Mouse (Mus musculus): ENCODE measurements at regions not wholly inside any gene's neighbourhood (a gene's known extent, or its start where the extent isn't known, plus 50 kb on each side); places are given as distances from the start of the nearest gene placed in this dataset.

GRCm38 (mm10) chr16:77237631-77238357, 224.3 kb downstream of the Usp25 start:
- Histone ChIP-seq H3K9me3 (ENCODE audit: control insufficient read depth, low read length) (no peaks in the 10 kb centered on the region), H3K36me3 (ENCODE audit: control insufficient read depth, insufficient read depth, low read length) (no peaks in the 10 kb centered on the region), H3K27ac (ENCODE audit: low read depth) (no peak overlapping the region), H3K9ac (ENCODE audit: low read length) (no peak overlapping the region), H3K4me3 (ENCODE audit: low read depth, low read length) (no peak overlapping the region), H3K4me1 (replicated peaks; ENCODE audit: control insufficient read depth, insufficient read depth, low read length) (no peaks in the 10 kb centered on the region; the same call in 1 of the 2 replicates), H3K27me3 (replicated peaks; ENCODE audit: control insufficient read depth, insufficient read depth, low read length) (no peaks in the 10 kb centered on the region), H3K4me2 (ENCODE audit: low read length) (no peak overlapping the region)
- DNase-seq (ENCODE audit: low spot score) (no peak), ATAC-seq (replicated peaks; ENCODE audit: low FRiP score, low TSS enrichment, low read depth) (no peak)
- 69% methylated on average over 7 of the region's 7 CpGs for WGBS

DNA sequence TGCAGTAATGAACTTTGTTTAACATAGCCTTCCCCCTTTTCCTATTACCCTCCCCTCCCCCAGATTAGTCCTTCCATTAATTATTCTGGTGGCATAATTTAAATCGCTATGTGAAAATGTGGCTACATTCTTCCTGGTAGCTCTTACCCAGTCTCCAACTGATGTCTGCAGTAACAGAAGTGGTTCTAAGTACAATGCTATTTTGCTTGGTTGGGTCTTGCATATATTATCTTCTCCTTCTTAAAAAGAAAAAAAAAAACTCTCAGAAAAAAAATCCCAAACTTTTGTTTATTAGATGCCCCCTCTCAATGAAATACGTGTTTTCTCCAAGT, 223.7 kb downstream of the Usp25 start:
- Histone ChIP-seq H3K27me3 (replicated peaks; ENCODE audit: control insufficient read depth, insufficient read depth, low read length) (no peaks in the 10 kb centered on the region), H3K9ac (ENCODE audit: low read length) (no peak overlapping the region), H3K36me3 (ENCODE audit: control insufficient read depth, insufficient read depth, low read length) (no peaks in the 10 kb centered on the region), H3K9me3 (ENCODE audit: control insufficient read depth, low read length) (no peaks in the 10 kb centered on the region), H3K27ac (ENCODE audit: low read depth) (no peak overlapping the region), H3K4me2 (ENCODE audit: low read length) (peak overlapping the region; percentile 30), H3K4me1 (replicated peaks; ENCODE audit: control insufficient read depth, insufficient read depth, low read length) (no peaks in the 10 kb centered on the region; the same call in 1 of the 2 replicates), H3K4me3 (ENCODE audit: low read depth, low read length) (no peak overlapping the region)
- WGBS: 81% methylated on average over 2 of the region's 2 CpGs
- ATAC-seq (replicated peaks; ENCODE audit: low FRiP score, low TSS enrichment, low read depth): no peak
- DNase-seq (ENCODE audit: low spot score): no peak

GRCm38 (mm10) chr16:77236509-77237271, 223.2 kb downstream of the Usp25 start:
- H3K36me3 ChIP-seq (ENCODE audit: control insufficient read depth, insufficient read depth, low read length): no peaks in the 10 kb centered on the region
- no peak overlapping the region for H3K27ac ChIP-seq (ENCODE audit: low read depth)
- no peaks in the 10 kb centered on the region for H3K27me3 ChIP-seq (replicated peaks; ENCODE audit: control insufficient read depth, insufficient read depth, low read length)
- ATAC-seq (replicated peaks; ENCODE audit: low FRiP score, low TSS enrichment, low read depth): no peak
- no peak for DNase-seq (ENCODE audit: low spot score)
- peak overlapping the region; percentile 30 for H3K4me2 ChIP-seq (ENCODE audit: low read length)
- H3K4me3 ChIP-seq (ENCODE audit: low read depth, low read length): no peak overlapping the region
- H3K9me3 ChIP-seq (ENCODE audit: control insufficient read depth, low read length): no peaks in the 10 kb centered on the region
- WGBS: 42% methylated on average over 13 of the region's 13 CpGs
- H3K4me1 ChIP-seq (replicated peaks; ENCODE audit: control insufficient read depth, insufficient read depth, low read length): no peaks in the 10 kb centered on the region; the same call in 1 of the 2 replicates
- no peak overlapping the region for H3K9ac ChIP-seq (ENCODE audit: low read length)

GRCm38 (mm10) chr16:77236021-77236420, 222.5 kb downstream of the Usp25 start:
- no peak overlapping the region for H3K4me3 ChIP-seq (ENCODE audit: low read depth, low read length)
- DNase-seq (ENCODE audit: low spot score): no peak
- no peaks in the 10 kb centered on the region for H3K9me3 ChIP-seq (ENCODE audit: control insufficient read depth, low read length)
- no peaks in the 10 kb centered on the region for H3K36me3 ChIP-seq (ENCODE audit: control insufficient read depth, insufficient read depth, low read length)
- H3K4me2 ChIP-seq (ENCODE audit: low read length): no peak overlapping the region
- no peak overlapping the region for H3K9ac ChIP-seq (ENCODE audit: low read length)
- H3K27ac ChIP-seq (ENCODE audit: low read depth): no peak overlapping the region
- 85% methylated on average over 4 of the region's 4 CpGs for WGBS
- no peaks in the 10 kb centered on the region for H3K27me3 ChIP-seq (replicated peaks; ENCODE audit: control insufficient read depth, insufficient read depth, low read length)
- H3K4me1 ChIP-seq (replicated peaks; ENCODE audit: control insufficient read depth, insufficient read depth, low read length): no peaks in the 10 kb centered on the region; the same call in 1 of the 2 replicates
- no peak for ATAC-seq (replicated peaks; ENCODE audit: low FRiP score, low TSS enrichment, low read depth)

GRCm38 (mm10) chr16:77235449-77235848, 221.9 kb downstream of the Usp25 start:
- Histone ChIP-seq H3K4me1 (replicated peaks; ENCODE audit: control insufficient read depth, insufficient read depth, low read length) (no peaks in the 10 kb centered on the region; the same call in 1 of the 2 replicates), H3K27me3 (replicated peaks; ENCODE audit: control insufficient read depth, insufficient read depth, low read length) (no peaks in the 10 kb centered on the region), H3K9ac (ENCODE audit: low read length) (no peak overlapping the region), H3K36me3 (ENCODE audit: control insufficient read depth, insufficient read depth, low read length) (no peaks in the 10 kb centered on the region), H3K9me3 (ENCODE audit: control insufficient read depth, low read length) (no peaks in the 10 kb centered on the region), H3K4me3 (ENCODE audit: low read depth, low read length) (no peak overlapping the region), H3K4me2 (ENCODE audit: low read length) (no peak overlapping the region), H3K27ac (ENCODE audit: low read depth) (no peak overlapping the region)
- WGBS: 74% methylated on average over 5 of the region's 5 CpGs
- ATAC-seq (replicated peaks; ENCODE audit: low FRiP score, low TSS enrichment, low read depth) (no peak), DNase-seq (ENCODE audit: low spot score) (no peak)

Data from intestine, embryonic 14.5 days (tissue).